Mouse (Mus musculus): ENCODE results near the gene Retreg2.

The Retreg2 gene

DNA sequence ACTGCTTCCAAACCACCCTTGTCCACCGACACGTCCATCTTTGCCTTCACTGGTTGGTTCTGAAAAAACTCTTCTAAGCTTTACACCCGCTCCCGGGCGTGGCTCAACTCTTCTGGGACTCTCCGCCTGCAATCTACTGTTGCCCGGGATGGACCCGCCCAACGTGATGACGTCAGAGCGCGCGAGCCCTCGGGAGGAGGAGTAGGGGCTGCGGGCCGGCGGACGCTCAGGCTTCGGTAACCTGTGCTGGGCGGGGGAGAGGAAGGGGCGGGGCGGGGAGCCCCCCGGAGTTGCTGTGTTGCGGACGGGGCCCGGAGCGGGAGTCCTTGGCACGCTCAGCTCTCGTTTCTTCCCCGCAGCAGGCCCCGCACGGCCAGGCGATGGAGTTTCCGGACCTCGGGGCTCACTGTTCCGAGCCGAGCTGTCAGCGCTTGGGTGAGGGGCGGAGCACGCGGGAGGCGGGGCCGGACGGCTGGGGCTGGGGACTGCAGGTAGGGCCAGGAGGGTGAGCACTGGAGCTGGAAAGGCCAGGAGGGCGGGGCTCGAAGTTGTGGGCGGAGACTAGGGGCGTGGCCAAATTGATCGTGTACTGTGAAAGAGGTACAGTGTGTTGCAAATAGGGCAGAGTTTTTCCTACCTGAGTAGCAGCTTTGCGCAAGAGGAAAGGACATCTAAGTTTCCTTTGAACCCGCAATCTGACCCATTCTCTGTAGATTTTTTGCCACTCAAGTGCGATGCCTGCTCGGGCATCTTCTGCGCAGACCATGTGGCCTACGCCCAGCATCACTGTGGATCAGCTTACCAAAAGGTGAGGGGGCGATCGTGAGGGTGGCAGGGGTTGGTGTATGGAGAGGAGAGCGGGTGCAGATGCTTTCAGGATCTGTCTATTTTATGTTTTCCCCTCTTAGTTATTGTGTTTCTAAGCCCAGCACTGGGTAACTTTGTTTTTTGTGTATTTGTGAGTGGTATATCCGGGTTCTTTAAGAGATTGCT is 26.2 kb downstream of the Retreg2 start, which contains the start of gene Zfand2b:
Zfand2b (plus strand) TSS at position 175 of the 993 bp plus-strand sequence.
- DNase-seq (ENCODE audit: extremely low spot score), result peak; percentile 98

DNA sequence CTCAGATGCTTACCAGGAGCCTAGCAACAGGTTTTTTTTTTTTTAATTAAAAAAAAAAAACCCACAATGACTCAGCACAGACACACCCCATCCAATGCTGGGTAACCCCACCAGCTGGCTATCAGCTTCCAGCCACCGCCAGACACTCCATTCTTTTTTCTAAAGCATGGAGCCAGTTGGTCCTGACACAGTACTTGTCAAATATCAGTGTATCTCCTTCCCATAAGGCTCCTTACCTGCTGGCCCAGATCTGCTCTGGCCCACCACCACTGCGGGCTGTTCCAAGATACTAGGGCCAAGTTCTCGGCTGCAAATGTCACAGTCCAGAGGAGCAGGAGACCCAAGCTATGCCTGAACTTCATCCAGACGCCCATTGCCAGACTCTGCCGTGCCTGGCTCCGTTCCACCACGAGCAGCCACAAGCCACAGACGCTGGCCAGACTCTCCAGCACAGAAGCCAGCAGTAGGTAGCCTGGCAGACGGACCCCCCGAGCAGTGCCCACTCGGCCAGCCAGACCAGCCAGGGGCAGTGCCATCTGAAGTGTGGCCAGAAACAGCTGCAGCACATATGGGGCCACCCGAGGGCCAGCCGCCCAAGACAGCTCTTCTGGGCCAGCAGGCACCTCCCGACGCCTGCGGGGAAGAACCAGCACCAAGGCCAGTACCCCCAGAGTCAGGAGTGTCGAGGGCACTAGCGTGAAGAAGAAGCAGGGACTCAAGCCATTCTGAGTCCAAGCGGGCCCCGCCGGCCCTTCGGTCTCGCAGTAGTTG is 36.9 kb downstream of the Retreg2 start:
- peak; percentile 8 for DNase-seq (ENCODE audit: extremely low spot score)

DNA sequence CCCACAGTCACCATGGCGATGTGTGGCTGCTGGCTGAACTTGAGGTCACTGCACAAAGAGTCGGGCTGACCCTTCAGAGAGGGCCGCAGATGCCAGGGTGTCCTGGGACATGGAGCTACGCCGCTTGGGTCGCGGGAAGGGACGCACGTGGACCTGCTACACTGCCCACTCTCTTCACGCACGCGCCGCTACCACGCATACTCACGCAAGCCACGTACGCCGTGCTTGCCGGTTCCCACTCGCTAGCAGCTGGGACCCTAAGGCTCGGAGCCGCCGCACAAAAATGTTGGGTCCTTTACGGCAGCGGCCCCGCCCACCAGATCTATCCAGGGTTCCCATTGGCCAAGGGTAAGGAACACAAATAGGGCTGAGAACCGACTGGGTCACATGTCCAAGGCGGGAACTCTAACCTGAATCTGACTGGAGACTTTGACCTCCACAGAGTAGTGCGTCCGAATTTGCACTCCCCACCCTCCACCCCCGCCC is 37.6 kb downstream of the Retreg2 start, which contains the start of gene Abcb6:
Abcb6 (minus strand) TSS at position 288 of the 486 bp plus-strand sequence.
- peak; percentile 89 for DNase-seq (ENCODE audit: extremely low spot score)

GRCm38 (mm10) chr1:75180741-75181140 is 38.2 kb downstream of the Retreg2 start:
- DNase-seq (ENCODE audit: extremely low spot score), result no peak

- no peak for DNase-seq (ENCODE audit: extremely low spot score)
These were observed 38.8 kb downstream of the Retreg2 start for GRCm38 (mm10) chr1:75181377-75181870.

DNA sequence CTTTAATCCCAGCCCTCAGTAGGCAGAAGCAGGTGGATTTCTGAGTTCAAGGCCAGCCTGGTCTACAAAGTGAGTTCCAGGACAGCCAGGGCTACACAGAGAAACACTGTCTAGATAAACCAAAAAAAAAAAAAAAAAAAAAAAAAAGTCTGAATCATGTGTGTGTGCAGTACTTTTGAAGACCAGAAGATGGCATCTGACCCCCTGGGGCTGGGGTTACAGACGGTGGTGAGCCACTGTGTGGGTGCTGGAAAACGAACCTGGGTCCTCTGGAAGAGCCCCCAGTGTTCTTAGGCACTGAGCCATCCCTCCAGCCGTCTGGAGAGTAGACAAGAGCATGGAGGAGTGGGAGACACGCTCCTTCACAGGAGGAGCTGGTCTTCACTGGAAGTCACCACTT is 39.6 kb downstream of the Retreg2 start:
- no peak for DNase-seq (ENCODE audit: extremely low spot score)

GRCm38 (mm10) chr1:75185495-75185894 is 42.9 kb downstream of the Retreg2 start:
- DNase-seq (ENCODE audit: extremely low spot score), result no peak

DNA sequence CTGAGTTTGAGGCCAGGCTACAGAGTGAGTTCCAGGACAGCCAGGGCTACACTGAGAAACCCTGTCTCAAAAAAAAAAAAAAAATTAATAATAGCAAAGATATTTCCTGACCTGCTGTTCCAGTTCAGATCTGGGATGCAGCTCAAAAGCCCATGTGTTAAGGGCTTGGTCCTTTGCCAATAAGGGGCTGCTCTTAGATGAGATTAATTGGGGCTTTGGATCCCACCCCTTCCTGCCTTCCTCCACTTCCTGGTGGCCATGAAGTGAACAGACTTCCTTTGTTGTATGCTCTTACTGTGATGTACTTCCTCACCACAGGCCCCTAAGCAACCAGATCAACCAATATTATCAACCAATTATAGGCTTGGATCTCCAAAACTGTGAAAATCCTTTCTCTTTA is 44.5 kb downstream of the Retreg2 start:
- no peak for DNase-seq (ENCODE audit: extremely low spot score)

DNA sequence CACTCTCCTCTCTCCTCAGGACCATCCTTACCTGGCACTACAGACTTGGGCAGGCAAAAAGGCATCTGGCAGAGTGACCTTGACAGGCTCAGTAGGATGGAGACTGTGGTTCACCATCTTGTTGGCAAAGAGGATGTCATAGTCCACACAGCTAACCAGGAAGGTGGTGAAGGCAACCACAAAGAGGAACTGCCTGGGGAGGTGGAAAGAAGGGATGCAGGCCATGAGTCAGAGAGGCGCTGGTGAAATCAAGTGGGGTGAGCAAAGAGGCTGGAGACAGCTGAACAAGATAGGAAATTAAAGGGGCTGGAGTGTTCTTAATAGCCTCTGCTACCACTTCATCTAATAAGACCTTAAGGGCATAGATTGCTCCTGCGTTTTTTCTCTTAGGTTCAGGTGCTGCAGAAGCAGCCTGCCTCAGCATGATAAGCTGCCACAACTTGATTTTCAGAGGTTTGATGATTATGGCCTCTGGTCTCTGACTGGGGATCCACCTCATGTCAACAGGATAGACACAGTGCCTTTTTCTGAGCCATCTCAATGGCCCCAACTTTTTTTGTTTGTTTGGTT is 45.4 kb downstream of the Retreg2 start:
- DNase-seq (ENCODE audit: extremely low spot score), result no peak

DNA sequence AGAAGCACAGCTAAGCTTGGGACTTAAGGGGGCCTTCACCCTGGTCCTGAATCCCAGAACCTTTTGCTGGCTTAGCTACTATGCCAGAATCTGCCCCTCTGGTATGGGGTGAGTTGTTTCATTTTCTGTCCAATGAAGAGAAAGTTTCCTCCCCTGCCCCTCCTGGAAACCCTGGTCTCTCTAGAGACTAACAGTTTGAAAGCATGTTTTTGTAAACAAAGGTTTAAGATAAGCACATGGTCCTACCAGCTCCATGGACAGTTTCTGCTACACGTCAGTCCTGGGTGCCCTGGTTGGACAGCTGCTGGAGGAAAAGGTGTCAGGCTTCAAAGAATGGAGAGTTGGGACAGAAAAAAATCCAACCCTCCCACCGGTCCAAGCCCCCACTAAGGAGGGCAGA is 48.0 kb downstream of the Retreg2 start:
- no peak for DNase-seq (ENCODE audit: extremely low spot score)

GRCm38 (mm10) chr1:75191258-75191621 is 48.7 kb downstream of the Retreg2 start:
- DNase-seq (ENCODE audit: extremely low spot score), result no peak

GRCm38 (mm10) chr1:75191622-75192402 is 49.2 kb downstream of the Retreg2 start, which contains the start of the genes Ankzf1 and Atg9a:
TSS of gene Ankzf1 (plus strand) at chr1:75192151.
TSS of gene Atg9a (minus strand) at chr1:75192196.
- peak; percentile 96 for DNase-seq (ENCODE audit: extremely low spot score)

- DNase-seq (ENCODE audit: extremely low spot score), result no peak
These were observed 49.9 kb downstream of the Retreg2 start for GRCm38 (mm10) chr1:75192452-75192851.

All from embryo, embryonic 9.5 days (tissue).